Mouse (Mus musculus) bone marrow macrophage, adult 2 months (primary cell): ENCODE data around the gene Notch4.

Source experiments
- CTCF ChIP-seq: IDR thresholded peaks from 2 replicates; pipeline ENCODE4 v1.5.1; 2012; ENCODE audit warnings: low read depth, mild to moderate bottlenecking, low read length, moderate library complexity
- POLR2A ChIP-seq: IDR thresholded peaks from 2 replicates; pipeline ENCODE4 v1.6.1; 2012; ENCODE audit warnings: mild to moderate bottlenecking, low read depth, low read length, borderline replicate concordance

DNA sequence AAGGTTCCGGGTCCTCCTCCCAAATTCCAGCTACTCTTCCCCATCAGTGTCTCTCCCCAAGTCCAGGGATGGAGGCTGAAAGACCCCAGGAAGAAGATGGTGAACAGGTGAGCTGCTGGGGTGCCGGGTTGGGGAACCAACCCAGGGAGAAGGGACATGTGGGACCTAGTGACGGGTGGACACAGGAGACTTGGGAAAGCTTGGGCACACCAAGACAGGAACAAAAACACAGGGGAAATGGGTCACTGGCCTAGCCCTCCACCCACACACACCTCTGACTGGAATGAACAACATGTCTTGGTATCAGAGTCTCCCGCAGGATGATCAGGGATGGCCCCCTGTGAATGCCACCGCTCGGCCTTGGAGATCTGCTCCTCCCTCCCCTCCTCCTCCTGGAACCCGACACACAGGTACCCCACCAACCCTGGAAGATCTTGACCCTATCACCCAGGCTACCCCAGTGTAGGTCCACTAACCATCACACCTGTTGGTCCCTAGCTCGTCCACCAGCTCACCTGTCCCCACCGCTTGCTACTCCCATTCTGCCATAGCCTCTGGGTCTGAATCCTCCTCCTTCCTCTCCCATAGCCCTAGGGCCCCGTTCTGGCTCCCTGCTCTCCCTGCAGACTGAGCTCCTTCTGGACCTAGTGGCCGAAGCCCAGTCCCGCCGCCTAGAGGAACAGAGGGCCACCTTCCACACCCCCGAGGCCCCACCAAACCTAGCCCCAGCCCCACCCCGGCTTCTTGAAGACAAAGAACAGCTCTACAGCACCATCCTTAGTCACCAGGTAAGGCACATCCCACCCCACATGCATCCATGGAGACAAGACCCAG lies 26.3 kb downstream of the Notch4 start:
- TF ChIP-seq CTCF, result no peak
- TF ChIP-seq POLR2A, result no peak
